Mouse (Mus musculus): ENCODE results near the gene Tmem114. TPM values are rescaled to one million over a fixed set of nuclear protein-coding genes. Genes with fewer than 3 reads are reported as not detected.

The Tmem114 gene
- polyA plus RNA-seq (2016; fragmentation: Nextera tagmentation; extraction: Ambion mirVana): not detected in 2 replicates

- Histone ChIP-seq H3K27ac (replicated peaks) (no peak within 1 kb of the TSS), H3K9ac (replicated peaks) (peak within 1 kb of the TSS; percentile 39; the same call in 1 of the 2 replicates), H3K4me1 (peaks cover 10% of the 10 kb centered on the region; the same call in 1 of the 2 replicates), H3K9me3 (no peaks in the 10 kb centered on the region), H3K4me3 (peak within 1 kb of the TSS; percentile 39), H3K27me3 (peaks cover 52% of the 10 kb centered on the region), H3K36me3 (no peaks in the 10 kb centered on the region), H3K4me2 (replicated peaks) (peak within 1 kb of the TSS; percentile 61)
- WGBS: 2% methylated on average over 16 of the region's 16 CpGs
- no peak for ATAC-seq (ENCODE audit: low FRiP score, low read depth)
Measured at GRCm38 (mm10) chr16:8424971-8425330, at the start of gene Tmem114. TSS of gene Tmem114 (minus strand) at chr16:8425136.

GRCm38 (mm10) chr16:8470603-8471481 lies 45.9 kb upstream of the Tmem114 start, which contains the start of gene Mettl22:
TSS of gene Mettl22 (plus strand) at chr16:8470788.
- Histone ChIP-seq H3K9me3 (no peaks in the 10 kb centered on the region), H3K36me3 (no peaks in the 10 kb centered on the region), H3K4me1 (peaks cover 9% of the 10 kb centered on the region), H3K27me3 (peaks cover 15% of the 10 kb centered on the region), H3K27ac (replicated peaks) (peak within 1 kb of the TSS; percentile 50), H3K9ac (replicated peaks) (peak within 1 kb of the TSS; percentile 74), H3K4me2 (replicated peaks) (peak within 1 kb of the TSS; percentile 66), H3K4me3 (peak within 1 kb of the TSS; percentile 69)
- ATAC-seq (ENCODE audit: low FRiP score, low read depth): peak; percentile 98
- WGBS: under 1% methylated on average over 48 of the region's 48 CpGs

- Histone ChIP-seq H3K36me3 (no peaks in the 10 kb centered on the region), H3K27ac (replicated peaks) (no peak overlapping the region), H3K9me3 (no peaks in the 10 kb centered on the region), H3K4me2 (replicated peaks) (peak overlapping the region; percentile 66), H3K27me3 (peaks cover 15% of the 10 kb centered on the region), H3K4me3 (peak overlapping the region; percentile 69; the same call in 1 of the 2 replicates), H3K4me1 (peaks cover 9% of the 10 kb centered on the region), H3K9ac (replicated peaks) (no peak overlapping the region)
- ATAC-seq (ENCODE audit: low FRiP score, low read depth): peak; percentile 80
- WGBS: 84% methylated on average over 2 of the region's 2 CpGs
Measured at GRCm38 (mm10) chr16:8470132-8470531, 45.2 kb upstream of the Tmem114 start.

DNA sequence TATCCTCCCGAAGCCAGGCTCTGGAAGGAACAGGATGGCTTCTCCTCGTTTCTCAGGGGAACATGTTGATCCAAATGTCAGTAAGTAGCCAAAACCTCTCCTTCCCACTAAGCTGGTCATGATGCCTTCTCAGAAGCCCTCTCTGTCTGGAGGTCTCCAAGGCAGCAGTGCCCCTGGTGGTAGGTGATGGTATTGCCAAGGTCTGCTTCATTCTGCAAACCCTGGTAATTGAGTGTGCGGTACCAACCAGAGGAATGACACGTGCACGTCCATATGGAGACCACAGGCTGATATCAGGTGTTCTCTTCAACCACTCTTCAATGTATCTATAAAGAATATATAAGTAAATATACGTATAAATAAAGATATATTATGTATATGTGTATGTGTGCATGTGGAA lies 34.2 kb upstream of the Tmem114 start:
- Histone ChIP-seq H3K4me2 (replicated peaks) (no peak overlapping the region), H3K9me3 (no peaks in the 10 kb centered on the region), H3K9ac (replicated peaks) (no peak overlapping the region), H3K4me3 (no peak overlapping the region), H3K27me3 (0 out of 2 replicates have a peak, but pooled peaks cover 4% of the 10 kb centered on the region), H3K27ac (replicated peaks) (no peak overlapping the region), H3K4me1 (no peaks in the 10 kb centered on the region), H3K36me3 (no peaks in the 10 kb centered on the region)
- ATAC-seq (ENCODE audit: low FRiP score, low read depth): peak; percentile 38; the same call in 1 of the 2 replicates
- 45% methylated on average over 6 of the region's 6 CpGs for WGBS

DNA sequence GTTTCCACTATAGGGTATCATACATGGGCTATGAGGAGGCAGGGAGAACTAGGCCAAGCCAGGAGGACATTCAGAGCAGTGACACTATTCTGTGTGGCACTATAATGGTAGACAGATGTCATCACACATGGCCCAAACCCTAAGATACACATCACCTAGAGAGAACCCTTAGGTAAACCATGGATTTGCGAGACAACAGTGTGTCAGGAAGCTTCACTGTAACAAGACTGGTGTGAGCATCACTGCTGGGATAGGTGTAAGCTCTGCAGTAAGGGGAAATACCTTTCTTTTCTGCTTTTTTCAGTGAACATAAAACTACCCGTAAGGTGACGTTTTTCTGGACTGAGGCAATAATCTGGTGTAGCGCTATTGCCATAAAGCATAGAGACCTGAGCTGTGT lies 33.5 kb upstream of the Tmem114 start:
- no peak for ATAC-seq (ENCODE audit: low FRiP score, low read depth)

DNA sequence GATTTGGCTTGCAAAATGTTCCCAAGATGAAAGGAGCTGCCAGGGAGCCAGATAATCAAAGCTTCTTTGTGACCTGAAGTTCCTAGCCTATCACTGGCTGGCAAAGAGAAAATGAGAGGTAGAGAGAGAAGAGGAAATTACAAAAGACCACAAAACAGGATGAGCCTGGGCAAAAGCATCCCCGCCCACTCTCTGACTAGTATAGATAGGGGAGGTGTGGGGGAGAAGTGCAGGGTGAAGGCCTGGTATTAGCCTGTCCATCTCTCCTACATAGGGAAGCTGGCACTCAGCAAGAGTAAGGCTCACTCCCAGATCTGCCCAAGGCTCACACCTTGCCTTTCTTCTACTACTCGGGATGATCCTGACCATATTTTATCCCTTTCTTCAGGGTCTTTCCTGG lies 30.3 kb upstream of the Tmem114 start:
- Histone ChIP-seq H3K9me3 (no peaks in the 10 kb centered on the region), H3K4me3 (no peak overlapping the region), H3K9ac (replicated peaks) (no peak overlapping the region), H3K4me2 (replicated peaks) (no peak overlapping the region), H3K27me3 (0 out of 2 replicates have a peak, but pooled peaks cover 4% of the 10 kb centered on the region), H3K27ac (replicated peaks) (no peak overlapping the region), H3K4me1 (no peaks in the 10 kb centered on the region), H3K36me3 (no peaks in the 10 kb centered on the region)
- ATAC-seq (ENCODE audit: low FRiP score, low read depth): no peak
- 44% methylated on average over 2 of the region's 2 CpGs for WGBS

More for the DNA sequence above, 33.5 kb upstream of the Tmem114 start:
- Histone ChIP-seq H3K9me3 (no peaks in the 10 kb centered on the region), H3K27ac (replicated peaks) (no peak overlapping the region), H3K9ac (replicated peaks) (no peak overlapping the region), H3K4me3 (no peak overlapping the region), H3K27me3 (0 out of 2 replicates have a peak, but pooled peaks cover 4% of the 10 kb centered on the region), H3K4me2 (replicated peaks) (no peak overlapping the region), H3K4me1 (no peaks in the 10 kb centered on the region), H3K36me3 (no peaks in the 10 kb centered on the region)
- 92% methylated on average over 4 of the region's 4 CpGs for WGBS

GRCm38 (mm10) chr16:8453301-8453700 lies 28.4 kb upstream of the Tmem114 start:
- H3K27me3 ChIP-seq: no peaks in the 10 kb centered on the region
- no peak for ATAC-seq (ENCODE audit: low FRiP score, low read depth)
- no peak overlapping the region for H3K4me2 ChIP-seq (replicated peaks)
- WGBS: 94% methylated on average over 2 of the region's 2 CpGs
- H3K36me3 ChIP-seq: no peaks in the 10 kb centered on the region
- no peak overlapping the region for H3K4me3 ChIP-seq
- H3K4me1 ChIP-seq: no peaks in the 10 kb centered on the region
- no peak overlapping the region for H3K9ac ChIP-seq (replicated peaks)
- no peaks in the 10 kb centered on the region for H3K9me3 ChIP-seq
- no peak overlapping the region for H3K27ac ChIP-seq (replicated peaks)

- no peak overlapping the region for H3K27ac ChIP-seq (replicated peaks)
- H3K36me3 ChIP-seq: no peaks in the 10 kb centered on the region
- WGBS: 90% methylated on average over 6 of the region's 6 CpGs
- no peaks in the 10 kb centered on the region for H3K27me3 ChIP-seq
- no peak overlapping the region for H3K9ac ChIP-seq (replicated peaks)
- H3K4me2 ChIP-seq (replicated peaks): no peak overlapping the region
- no peak for ATAC-seq (ENCODE audit: low FRiP score, low read depth)
- no peaks in the 10 kb centered on the region for H3K4me1 ChIP-seq
- H3K9me3 ChIP-seq: no peaks in the 10 kb centered on the region
- no peak overlapping the region for H3K4me3 ChIP-seq
Measured at GRCm38 (mm10) chr16:8446256-8446655, 21.3 kb upstream of the Tmem114 start.

DNA sequence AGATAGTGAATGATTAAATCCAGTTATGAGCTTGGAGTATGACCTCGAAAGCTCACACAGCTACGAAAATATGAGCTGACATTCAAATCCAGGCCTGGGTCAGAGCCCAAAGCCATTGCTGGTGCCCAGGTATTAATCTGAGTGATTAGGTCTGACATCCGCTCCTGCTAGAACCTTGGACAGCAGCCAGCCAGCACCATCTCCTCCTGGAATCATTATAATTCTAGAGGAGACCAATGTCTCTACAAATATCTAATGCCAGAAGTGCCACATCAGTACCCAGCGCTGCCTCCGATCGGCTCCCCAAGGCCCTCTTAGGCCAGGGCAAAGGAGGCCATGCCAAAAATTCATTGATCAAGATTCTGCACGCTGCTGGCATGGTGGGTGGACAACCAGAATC lies 20.0 kb upstream of the Tmem114 start:
- Histone ChIP-seq H3K36me3 (no peaks in the 10 kb centered on the region), H3K4me1 (no peaks in the 10 kb centered on the region), H3K9ac (replicated peaks) (no peak overlapping the region), H3K9me3 (no peaks in the 10 kb centered on the region), H3K4me2 (replicated peaks) (no peak overlapping the region), H3K27me3 (no peaks in the 10 kb centered on the region), H3K4me3 (no peak overlapping the region), H3K27ac (replicated peaks) (no peak overlapping the region)
- WGBS: 86% methylated on average over 7 of the region's 7 CpGs
- ATAC-seq (ENCODE audit: low FRiP score, low read depth): no peak

GRCm38 (mm10) chr16:8432616-8433015 lies 7.7 kb upstream of the Tmem114 start:
- 85% methylated on average over 3 of the region's 3 CpGs for WGBS
- H3K4me3 ChIP-seq: no peak overlapping the region

GRCm38 (mm10) chr16:8429531-8429930 lies 4.6 kb upstream of the Tmem114 start:
- 85% methylated on average over 4 of the region's 4 CpGs for WGBS

More at GRCm38 (mm10) chr16:8432616-8433015, 7.7 kb upstream of the Tmem114 start:
- Histone ChIP-seq H3K9me3 (no peaks in the 10 kb centered on the region), H3K4me1 (no peaks in the 10 kb centered on the region), H3K9ac (replicated peaks) (no peak overlapping the region), H3K36me3 (no peaks in the 10 kb centered on the region), H3K27me3 (0 out of 2 replicates have a peak, but pooled peaks cover under 1% of the 10 kb centered on the region), H3K4me2 (replicated peaks) (no peak overlapping the region), H3K27ac (replicated peaks) (no peak overlapping the region)
- ATAC-seq (ENCODE audit: low FRiP score, low read depth): no peak

DNA sequence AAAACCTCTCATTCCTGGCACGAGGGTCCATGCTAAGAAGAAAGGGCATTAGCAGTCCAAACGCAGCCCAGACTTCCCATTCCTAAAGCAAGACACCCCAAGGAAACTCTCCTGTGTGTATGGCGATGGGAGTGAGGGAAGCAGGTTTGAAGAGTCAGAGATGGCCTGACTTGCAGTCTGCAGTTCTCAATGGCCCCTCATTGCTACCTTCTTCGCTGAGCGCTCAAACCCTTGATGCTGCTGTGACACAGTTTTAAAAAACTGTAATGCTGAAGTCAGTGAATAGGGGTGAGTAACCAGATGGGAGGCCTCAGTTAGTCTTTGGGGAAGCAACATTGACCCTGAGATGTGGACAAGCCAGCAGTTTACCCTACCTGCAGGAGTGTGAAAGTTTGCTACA lies 800 bp upstream of the Tmem114 start:
- Histone ChIP-seq H3K27ac (replicated peaks) (no peak overlapping the region), H3K9ac (replicated peaks) (no peak overlapping the region), H3K36me3 (no peaks in the 10 kb centered on the region), H3K4me3 (no peak overlapping the region), H3K4me1 (peaks cover 10% of the 10 kb centered on the region; the same call in 1 of the 2 replicates), H3K27me3 (peaks cover 52% of the 10 kb centered on the region), H3K9me3 (no peaks in the 10 kb centered on the region), H3K4me2 (replicated peaks) (no peak overlapping the region)
- no peak for ATAC-seq (ENCODE audit: low FRiP score, low read depth)
- 81% methylated on average over 5 of the region's 5 CpGs for WGBS

More at GRCm38 (mm10) chr16:8429531-8429930, 4.6 kb upstream of the Tmem114 start:
- H3K4me3 ChIP-seq: no peak overlapping the region
- no peaks in the 10 kb centered on the region for H3K9me3 ChIP-seq
- no peak overlapping the region for H3K4me2 ChIP-seq (replicated peaks)
- no peak overlapping the region for H3K9ac ChIP-seq (replicated peaks)
- H3K4me1 ChIP-seq: peaks cover 4% of the 10 kb centered on the region; the same call in 1 of the 2 replicates
- no peaks in the 10 kb centered on the region for H3K36me3 ChIP-seq
- no peak for ATAC-seq (ENCODE audit: low FRiP score, low read depth)
- peaks cover 32% of the 10 kb centered on the region for H3K27me3 ChIP-seq
- no peak overlapping the region for H3K27ac ChIP-seq (replicated peaks)
